Mouse (Mus musculus) stomach, postnatal 0 days (tissue): ENCODE measurements at regions not wholly inside any gene's neighbourhood (a gene's known extent, or its start where the extent isn't known, plus 50 kb on each side); places are given as distances from the start of the nearest gene placed in this dataset.
A peak's percentile ranks its signal among the peaks of the same experiment; 100 is the strongest.

ENCODE experiments used
- ATAC-seq: fragments of 200-750 bp; cut with Nextera tagmentation; 2 replicates; pipeline ENCODE4 v1.8.0; 2017; ENCODE audit not compliant: low FRiP score, low TSS enrichment
- DNase-seq: peaks from one replicate; pipeline ENCODE4 v3.0.0-alpha.2; 2016; ENCODE audit warnings: low spot score
- H3K27ac ChIP-seq: fragments of 300-500 bp; sonication (generic); replicated peaks from 2 replicates; pipeline ENCODE4 v1.5.1; 2014; ENCODE audit warnings: mild to moderate bottlenecking, control low read depth
- H3K27me3 ChIP-seq: fragments of 300-500 bp; sonication (generic); 2 replicates; pipeline ENCODE4 v1.6.1; 2014; ENCODE audit warnings: low read length; ENCODE audit not compliant: control insufficient read depth, insufficient read depth
- H3K36me3 ChIP-seq: fragments of 300-500 bp; sonication (generic); 2 replicates; pipeline ENCODE4 v1.6.1; 2014; ENCODE audit warnings: low read length, mixed read lengths; ENCODE audit not compliant: control insufficient read depth, insufficient read depth
- H3K4me1 ChIP-seq: fragments of 300-500 bp; sonication (generic); replicated peaks from 2 replicates; pipeline ENCODE4 v1.6.1; 2014; ENCODE audit warnings: antibody characterized with exemption; ENCODE audit not compliant: control insufficient read depth, insufficient read depth
- H3K4me2 ChIP-seq: fragments of 300-500 bp; sonication (generic); replicated peaks from 2 replicates; pipeline ENCODE4 v1.6.1; 2014; ENCODE audit warnings: low read depth, mild to moderate bottlenecking, control low read depth, moderate library complexity
- H3K4me3 ChIP-seq: fragments of 300-500 bp; sonication (generic); 2 replicates; pipeline ENCODE4 v1.5.1; 2014; ENCODE audit warnings: low read depth, low read length, control low read depth
- H3K9ac ChIP-seq: fragments of 300-500 bp; sonication (generic); 2 replicates; pipeline ENCODE4 v1.6.1; 2014; ENCODE audit warnings: mild to moderate bottlenecking, low read length, control low read depth, mixed read lengths
- H3K9me3 ChIP-seq: fragments of 300-500 bp; sonication (generic); 2 replicates; pipeline ENCODE4 v1.6.1; 2016; ENCODE audit warnings: low read length; ENCODE audit not compliant: control insufficient read depth
- CTCF ChIP-seq: IDR thresholded peaks from 2 replicates; pipeline ENCODE4 v1.5.1; 2016; ENCODE audit warnings: antibody characterized with exemption, low read depth, mild to moderate bottlenecking, moderate library complexity
- EP300 ChIP-seq: optimal IDR thresholded peaks from 2 replicates; pipeline ENCODE3; 2016; ENCODE audit warnings: antibody characterized with exemption
- WGBS: fragments of 180-500 bp; shearing (Covaris S2); extraction: QIAGEN DNeasy Blood & Tissue Kit; methylation state at CpG from one replicate; pipeline ENCODE4 v1.1.7; 2014; 5-methylcytosine and 5-hydroxymethylcytosine counted together

DNA sequence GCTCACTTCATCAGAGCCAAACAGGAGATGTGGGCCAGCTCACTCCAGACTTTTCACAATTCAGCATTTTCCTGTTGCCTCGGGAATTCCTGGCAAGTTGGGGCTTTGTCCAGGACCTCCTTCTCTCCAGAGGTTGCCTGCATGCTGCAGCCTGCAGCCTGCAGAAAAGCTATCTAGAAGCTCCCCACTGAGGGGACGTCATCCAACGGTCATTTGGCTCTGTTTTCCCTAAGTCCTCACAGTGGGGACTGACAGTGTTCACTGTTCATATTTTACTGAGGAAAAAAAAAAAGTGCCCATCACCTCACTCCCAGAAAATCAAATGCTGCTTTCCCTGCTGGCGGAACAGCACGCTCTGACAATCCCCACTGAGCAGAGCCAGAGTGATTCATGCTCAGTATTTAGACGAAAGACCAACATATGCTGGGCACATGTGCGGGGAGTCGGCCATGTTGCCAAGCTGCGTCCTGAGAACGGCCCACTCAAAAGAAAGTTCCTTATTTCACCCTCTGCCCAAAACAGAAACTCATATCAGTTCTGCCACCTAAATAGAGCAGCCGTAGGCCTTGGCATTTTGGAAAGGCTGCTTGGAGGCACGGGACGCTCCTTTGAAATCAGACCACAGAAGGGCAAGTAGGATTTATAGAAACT is 105.3 kb downstream of the Mis18a start:
- WGBS = 56% methylated on average over 13 of the region's 13 CpGs
- peaks cover 2% of the 10 kb centered on the region for H3K4me1 ChIP-seq
- no peak for ATAC-seq
- no peak for TF ChIP-seq EP300
- no peaks in the 10 kb centered on the region for H3K36me3 ChIP-seq
- no peak overlapping the region for H3K9ac ChIP-seq
- no peaks in the 10 kb centered on the region for H3K9me3 ChIP-seq
- H3K27me3 ChIP-seq = no peaks in the 10 kb centered on the region
- H3K4me2 ChIP-seq = no peak overlapping the region
- peak overlapping the region; percentile 58 for H3K27ac ChIP-seq
- no peak overlapping the region for H3K4me3 ChIP-seq
- no peak for DNase-seq

DNA sequence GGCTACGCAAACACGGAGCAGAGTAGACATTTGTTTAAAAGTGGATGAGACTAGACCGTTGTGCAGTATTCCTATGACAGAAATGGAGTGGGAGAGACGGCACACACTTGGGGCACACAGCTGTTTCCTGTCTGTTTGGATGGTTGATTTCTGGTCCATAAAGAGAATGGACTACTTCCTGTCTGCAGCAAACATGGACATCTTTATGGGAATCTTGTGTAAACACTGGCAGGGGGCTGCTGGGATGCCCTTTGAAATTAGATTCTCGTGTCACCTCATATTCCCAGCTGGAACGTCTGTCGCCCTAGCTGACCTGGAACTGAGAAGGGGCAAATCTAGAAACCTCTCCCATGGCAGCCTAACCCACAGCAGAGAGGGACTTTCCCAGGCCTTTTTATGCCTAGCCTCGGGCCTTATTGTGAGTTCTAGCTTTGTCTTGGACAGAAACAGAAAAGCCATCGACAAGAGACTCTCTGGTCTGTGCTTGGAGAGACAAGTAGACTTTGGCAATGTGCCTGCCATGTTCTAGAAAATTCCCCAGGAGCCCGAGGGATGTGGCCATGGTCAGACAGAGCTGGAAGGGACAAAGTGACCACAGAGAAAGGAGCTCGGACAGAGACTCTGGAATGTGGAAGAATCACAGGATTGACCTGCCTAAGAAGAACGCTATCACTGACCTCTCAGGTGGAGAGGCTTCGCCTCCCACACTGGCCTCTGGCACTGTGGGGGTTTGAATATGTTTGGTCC is 107.5 kb downstream of the Mis18a start:
- DNase-seq = no peak
- Histone ChIP-seq H3K9ac (no peak overlapping the region), H3K9me3 (no peaks in the 10 kb centered on the region), H3K4me3 (no peak overlapping the region), H3K4me2 (no peak overlapping the region), H3K27ac (no peak overlapping the region), H3K4me1 (peaks cover 2% of the 10 kb centered on the region; the same call in 1 of the 2 replicates), H3K27me3 (no peaks in the 10 kb centered on the region), H3K36me3 (no peaks in the 10 kb centered on the region)
- ATAC-seq = no peak
- WGBS = 52% methylated on average over 13 of the region's 13 CpGs
- TF ChIP-seq CTCF (no peak), EP300 (no peak)

GRCm38 (mm10) chr16:90615791-90616190 is 111.4 kb downstream of the Mis18a start:
- H3K27ac ChIP-seq = no peak overlapping the region
- no peaks in the 10 kb centered on the region for H3K27me3 ChIP-seq
- H3K4me1 ChIP-seq = no peaks in the 10 kb centered on the region
- WGBS = 55% methylated on average over 10 of the region's 10 CpGs
- no peak overlapping the region for H3K9ac ChIP-seq
- H3K4me3 ChIP-seq = no peak overlapping the region
- H3K9me3 ChIP-seq = no peaks in the 10 kb centered on the region
- no peak overlapping the region for H3K4me2 ChIP-seq
- DNase-seq (no peak), ATAC-seq (no peak)
- no peak for TF ChIP-seq EP300
- TF ChIP-seq CTCF = no peak
- no peaks in the 10 kb centered on the region for H3K36me3 ChIP-seq

DNA sequence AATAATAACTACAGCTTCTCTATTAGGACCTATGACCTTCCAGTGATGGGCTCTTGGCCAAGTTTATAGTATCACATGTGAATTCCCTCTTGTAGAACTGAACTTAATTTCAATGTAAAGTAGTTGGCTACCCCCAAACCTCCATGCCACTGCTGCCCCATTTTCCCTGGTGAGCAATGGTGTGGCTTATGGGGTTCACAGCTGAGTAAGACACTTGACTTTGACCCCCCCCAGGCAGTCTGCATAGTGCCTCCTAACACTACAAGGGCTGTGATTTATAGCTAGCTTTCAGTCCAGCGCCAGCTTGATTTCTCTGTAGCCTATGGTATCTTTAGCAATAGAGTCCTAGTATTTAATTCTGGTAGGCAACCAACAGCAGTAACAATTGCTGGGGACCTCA is 113.1 kb downstream of the Mis18a start:
- ATAC-seq (no peak), DNase-seq (no peak)
- Histone ChIP-seq H3K27me3 (no peaks in the 10 kb centered on the region), H3K9me3 (no peaks in the 10 kb centered on the region), H3K27ac (no peak overlapping the region), H3K4me1 (no peaks in the 10 kb centered on the region), H3K4me2 (no peak overlapping the region), H3K9ac (no peak overlapping the region), H3K4me3 (no peak overlapping the region), H3K36me3 (no peaks in the 10 kb centered on the region)
- WGBS = 91% methylated on average over 1 of the region's 1 CpGs
- no peak for TF ChIP-seq EP300
- no peak for TF ChIP-seq CTCF

GRCm38 (mm10) chr16:90610097-90610808 is 117.0 kb downstream of the Mis18a start:
- Histone ChIP-seq H3K4me1 (no peaks in the 10 kb centered on the region), H3K27ac (no peak overlapping the region), H3K36me3 (no peaks in the 10 kb centered on the region), H3K4me2 (no peak overlapping the region), H3K27me3 (no peaks in the 10 kb centered on the region), H3K9me3 (no peaks in the 10 kb centered on the region), H3K4me3 (no peak overlapping the region), H3K9ac (no peak overlapping the region)
- DNase-seq = no peak
- TF ChIP-seq EP300 (no peak), CTCF (no peak)
- 84% methylated on average over 22 of the region's 22 CpGs for WGBS
- ATAC-seq = no peak
